Mouse (Mus musculus): Measurements from ENCODE around the gene Frmd4b. TPM values are rescaled to one million over a fixed set of nuclear protein-coding genes. Genes with fewer than 3 reads are reported as not detected.
A peak's percentile ranks its signal among the peaks of the same experiment; 100 is the strongest.
"Not testable (repeated sequence)": the region's sequence is repeated elsewhere in the genome, so short reads cannot be mapped to it uniquely, and the experiment has no call there.

The Frmd4b gene
- total RNA-seq, 2 experiments from 2014 or later: 21.6 to 24.3 TPM

GRCm38 (mm10) chr6:97430519-97430918 is 186.8 kb downstream of the Frmd4b start:
- intact Hi-C loops (cut with DNase I): no loop called here

GRCm38 (mm10) chr6:97429688-97430343 is 187.5 kb downstream of the Frmd4b start:
- DNase-seq: no peak
- intact Hi-C loops (cut with DNase I): no loop called here

More at GRCm38 (mm10) chr6:97430519-97430918, 186.8 kb downstream of the Frmd4b start:
- DNase-seq: no peak

- DNase-seq: peak; percentile 85 to 91
- intact Hi-C loops (cut with DNase I): loop anchor here (1.0 to 10.0 kb wide), 5 partner anchors 67 to 320 kb away; partner anchors contain the start of gene Tmf1
Measured at GRCm38 (mm10) chr6:97419771-97420446, 197.4 kb downstream of the Frmd4b start.

- intact Hi-C loops (cut with DNase I): loop anchor here (1.0 to 10.0 kb wide), 3 partner anchors 139 to 242 kb away; partner anchors contain the start of gene Tmf1
- DNase-seq: peak; percentile 76 to 87
Measured at GRCm38 (mm10) chr6:97416972-97417554, 200.3 kb downstream of the Frmd4b start.

GRCm38 (mm10) chr6:97415578-97415977 is 201.8 kb downstream of the Frmd4b start:
- DNase-seq: not testable (repeated sequence)

GRCm38 (mm10) chr6:97413453-97413852 is 203.9 kb downstream of the Frmd4b start:
- intact Hi-C loops (cut with DNase I): loop anchor here (10.0 kb wide), 1 partner anchor 239 kb away; the partner anchor contains the start of gene Tmf1
- no peak for DNase-seq

More at GRCm38 (mm10) chr6:97415578-97415977, 201.8 kb downstream of the Frmd4b start:
- intact Hi-C loops (cut with DNase I): loop anchor here (10.0 kb wide), 1 partner anchor 241 kb away; the partner anchor contains the start of gene Tmf1

GRCm38 (mm10) chr6:97412403-97412802 is 204.9 kb downstream of the Frmd4b start:
- no peak for DNase-seq
- intact Hi-C loops (cut with DNase I): loop anchor here (10.0 kb wide), 1 partner anchor 238 kb away; the partner anchor contains the start of gene Tmf1

GRCm38 (mm10) chr6:97411327-97411726 is 206.0 kb downstream of the Frmd4b start:
- DNase-seq: no peak

GRCm38 (mm10) chr6:97409467-97410239 is 207.7 kb downstream of the Frmd4b start:
- intact Hi-C loops (cut with DNase I): loop anchor here (10.0 kb wide), 1 partner anchor 235 kb away; the partner anchor contains the start of gene Tmf1
- DNase-seq: peak; percentile 40 to 58

More at GRCm38 (mm10) chr6:97411327-97411726, 206.0 kb downstream of the Frmd4b start:
- intact Hi-C loops (cut with DNase I): loop anchor here (10.0 kb wide), 1 partner anchor 237 kb away; the partner anchor contains the start of gene Tmf1

- intact Hi-C loops (cut with DNase I): no loop called here
- DNase-seq: no peak
Measured at GRCm38 (mm10) chr6:97407914-97408313, 209.4 kb downstream of the Frmd4b start.

- DNase-seq: no peak
- intact Hi-C loops (cut with DNase I): no loop called here
Measured at GRCm38 (mm10) chr6:97407425-97407824, 209.9 kb downstream of the Frmd4b start.

- peak in 1 of 2 experiments; percentile 35 for DNase-seq
- intact Hi-C loops (cut with DNase I): no loop called here
Measured at GRCm38 (mm10) chr6:97405311-97405710, 212.0 kb downstream of the Frmd4b start.

GRCm38 (mm10) chr6:97402822-97403472 is 214.4 kb downstream of the Frmd4b start:
- no peak for DNase-seq
- intact Hi-C loops (cut with DNase I): no loop called here

GRCm38 (mm10) chr6:97400446-97400845 is 216.9 kb downstream of the Frmd4b start:
- intact Hi-C loops (cut with DNase I): no loop called here
- DNase-seq: no peak

GRCm38 (mm10) chr6:97397935-97398334 is 219.4 kb downstream of the Frmd4b start:
- no peak for DNase-seq
- intact Hi-C loops (cut with DNase I): no loop called here

- DNase-seq: no peak
- intact Hi-C loops (cut with DNase I): no loop called here
Measured at GRCm38 (mm10) chr6:97396957-97397354, 220.4 kb downstream of the Frmd4b start.

- intact Hi-C loops (cut with DNase I): no loop called here
Measured at GRCm38 (mm10) chr6:97396351-97396956, 220.9 kb downstream of the Frmd4b start.

GRCm38 (mm10) chr6:97395477-97396350 is 221.6 kb downstream of the Frmd4b start:
- peak in 1 of 2 experiments; percentile 53 for DNase-seq
- intact Hi-C loops (cut with DNase I): no loop called here

More at GRCm38 (mm10) chr6:97396351-97396956, 220.9 kb downstream of the Frmd4b start:
- DNase-seq: no peak
